Comparison of ENCODE assay signal across 8 mouse cellular contexts in genomic region chr17:26932839-26933398, GRCm38 (mm10). TPM values are rescaled to one million over a fixed set of nuclear protein-coding genes. Genes with fewer than 3 reads are reported as not detected.
DNase-seq lines count a peak whose midpoint lies in the region; ATAC-seq lines count a peak whose summit lies in the region.

Phf1 (plus strand) TSS chr17:26933052.

- H3K36me3 ChIP-seq in heart, embryonic 12.5 days: peaks cover 62% of the 10 kb centered on the region
- peaks cover 28% of the 10 kb centered on the region for H3K36me3 ChIP-seq in kidney, embryonic 16.5 days (ENCODE audit: insufficient read depth, low read length)

- H3K9me3 ChIP-seq in heart, embryonic 12.5 days (replicated peaks): no peaks in the 10 kb centered on the region
- H3K9me3 ChIP-seq in kidney, embryonic 16.5 days (ENCODE audit: low read length): no peaks in the 10 kb centered on the region

- peak within 1 kb of the TSS; percentile 94 for H3K4me2 ChIP-seq in heart, embryonic 12.5 days
- peak within 1 kb of the TSS; percentile 97 for H3K4me2 ChIP-seq in kidney, embryonic 16.5 days (replicated peaks; ENCODE audit: low read depth, low read length)

- H3K4me1 ChIP-seq in brown adipose tissue, adult 24 weeks (ENCODE audit: control insufficient read depth, insufficient read depth, insufficient read length, low read length): peaks cover 2% of the 10 kb centered on the region; the same call in 1 of the 2 replicates
- peaks cover 21% of the 10 kb centered on the region for H3K4me1 ChIP-seq in heart, embryonic 12.5 days (replicated peaks)
- H3K4me1 ChIP-seq in kidney, embryonic 16.5 days (ENCODE audit: insufficient read depth, low read length): peaks cover 19% of the 10 kb centered on the region

- H3K27me3 ChIP-seq in heart, embryonic 12.5 days (replicated peaks): no peaks in the 10 kb centered on the region
- no peaks in the 10 kb centered on the region for H3K27me3 ChIP-seq in kidney, embryonic 16.5 days (ENCODE audit: insufficient read depth, low read length)

- peak within 1 kb of the TSS; percentile 81 for H3K27ac ChIP-seq in brown adipose tissue, adult 24 weeks (replicated peaks; ENCODE audit: low read depth, low read length)
- H3K27ac ChIP-seq in heart, embryonic 12.5 days (ENCODE audit: poor library complexity, severe bottlenecking): peak within 1 kb of the TSS; percentile 81
- peak within 1 kb of the TSS; percentile 90 for H3K27ac ChIP-seq in kidney, embryonic 16.5 days (ENCODE audit: low read length)

- ATAC-seq in erythroid progenitor cell, adult 5-6 weeks (replicated peaks; ENCODE audit: low FRiP score, poor library complexity, severe bottlenecking): peak; percentile 92
- ATAC-seq in heart, embryonic 12.5 days (ENCODE audit: insufficient number of reproducible peaks, low FRiP score): peak; percentile 93
- peak; percentile 86 for ATAC-seq in kidney, embryonic 16.5 days (ENCODE audit: low FRiP score, low TSS enrichment)

- peak; percentile 95 for DNase-seq in CD4-positive helper T cell, adult 2 months (ENCODE audit: low read depth, low spot score)
- DNase-seq in liver: peak; percentile 98
- DNase-seq in monocyte, adult 2 months (ENCODE audit: low read depth in 1 of 2, low spot score in 2 of 2): peak; percentile 78 to 93
- peak; percentile 99 for DNase-seq in spleen, postnatal 14 days (ENCODE audit: low spot score in 2 of 2)

- H3K4me3 ChIP-seq in brown adipose tissue, adult 24 weeks (ENCODE audit: insufficient read depth, low read depth, low read length): peak within 1 kb of the TSS; percentile 98
- H3K4me3 ChIP-seq in heart, embryonic 12.5 days: peak within 1 kb of the TSS; percentile 76
- peak within 1 kb of the TSS; percentile 85 for H3K4me3 ChIP-seq in kidney, embryonic 16.5 days (ENCODE audit: low read length)

- H3K9ac ChIP-seq in heart, embryonic 12.5 days: peak within 1 kb of the TSS; percentile 85
- H3K9ac ChIP-seq in kidney, embryonic 16.5 days (replicated peaks; ENCODE audit: low read length): peak within 1 kb of the TSS; percentile 86

- WGBS in heart, embryonic 12.5 days: under 1% methylated on average over 43 of the region's 43 CpGs
- under 1% methylated on average over 38 of the region's 43 CpGs for WGBS in kidney, embryonic 16.5 days

RNA-seq across cellular contexts. Expression of gene Phf1, which starts in this region (rescaled TPM):
- polyA plus RNA-seq in brown adipose tissue, adult 24 weeks (2012; ENCODE audit: insufficient read depth, insufficient read length, missing spikeins): 13.1 and 15.7 TPM in 2 replicates
- 23.1 and 29.6 TPM in 2 replicates for total RNA-seq in erythroid progenitor cell, adult 5-6 weeks (2015; ENCODE audit: low replicate concordance)
- 19.4 and 34.5 TPM in 2 replicates for total RNA-seq in erythroid progenitor cell, adult 5-6 weeks (2017; ENCODE audit: low replicate concordance)
- polyA plus RNA-seq in heart, embryonic 12.5 days (2016; fragmentation: Nextera tagmentation; extraction: Ambion mirVana): 9.0 and 9.4 TPM in 2 replicates
- polyA plus RNA-seq in kidney, embryonic 16.5 days (2015; fragmentation: Nextera tagmentation; extraction: Ambion mirVana): 9.3 and 9.4 TPM in 2 replicates

Comparison
In these comparisons a context has a peak if more than half of its experiments do, and no peak if none do; other contexts are left out.
1. Peak in every context shown above with its lines: DNase-seq, ATAC-seq, H3K4me3 ChIP-seq and H3K27ac ChIP-seq.